Mouse (Mus musculus) lung, embryonic 14.5 days (tissue): Measurements from ENCODE around the gene Usp3. TPM values are rescaled to one million over a fixed set of nuclear protein-coding genes. Genes with fewer than 3 reads are reported as not detected.

Experiments
- ATAC-seq: fragments of 200-750 bp; cut with Nextera tagmentation; 2 replicates; pipeline ENCODE4 v1.8.0; 2017; ENCODE audit warnings: mild to moderate bottlenecking, moderate TSS enrichment, moderate library complexity; ENCODE audit not compliant: insufficient read depth
- DNase-seq: peaks from one replicate; pipeline ENCODE4 v3.0.0-alpha.2; 2015
- H3K27ac ChIP-seq: fragments of 300-500 bp; sonication (generic); 2 replicates; pipeline ENCODE4 v1.5.1; 2014; ENCODE audit warnings: low read depth, mild to moderate bottlenecking, moderate library complexity
- H3K27me3 ChIP-seq: fragments of 300-500 bp; sonication (generic); 2 replicates; pipeline ENCODE4 v1.6.1; 2014; ENCODE audit warnings: low read length, control low read depth; ENCODE audit not compliant: insufficient read depth
- H3K36me3 ChIP-seq: fragments of 300-500 bp; sonication (generic); 2 replicates; pipeline ENCODE4 v1.6.1; 2014; ENCODE audit warnings: control low read depth; ENCODE audit not compliant: insufficient read depth
- H3K4me1 ChIP-seq: fragments of 300-500 bp; sonication (generic); 2 replicates; pipeline ENCODE4 v1.6.1; 2014; ENCODE audit warnings: antibody characterized with exemption, control low read depth; ENCODE audit not compliant: insufficient read depth
- H3K4me2 ChIP-seq: fragments of 300-500 bp; sonication (generic); 2 replicates; pipeline ENCODE4 v1.6.1; 2014; ENCODE audit warnings: mild to moderate bottlenecking
- H3K4me3 ChIP-seq: fragments of 300-500 bp; sonication (generic); 2 replicates; pipeline ENCODE4 v1.5.1; 2014; ENCODE audit warnings: low read depth, low read length
- H3K9ac ChIP-seq: fragments of 300-500 bp; sonication (generic); 2 replicates; pipeline ENCODE4 v1.6.1; 2014
- H3K9me3 ChIP-seq: fragments of 300-500 bp; sonication (generic); 2 replicates; pipeline ENCODE4 v1.6.1; 2016; ENCODE audit warnings: low read depth, low read length, control low read depth
- CTCF ChIP-seq: IDR thresholded peaks from 2 replicates; pipeline ENCODE4 v1.5.1; 2016; ENCODE audit warnings: antibody characterized with exemption, low read depth
- WGBS: fragments of 180-500 bp; shearing (Covaris S2); extraction: QIAGEN DNeasy Blood & Tissue Kit; methylation state at CpG from one replicate; pipeline ENCODE4 v1.1.7; 2014; 5-methylcytosine and 5-hydroxymethylcytosine counted together
- polyA plus RNA-seq: library from polyadenylated mRNA; unstranded; fragments of >200 nt; fragmentation: Nextera tagmentation; extraction: Ambion mirVana; gene quantifications from 2 replicates; pipeline ENCODE4 v1.2.1, GENCODE M21; 2014

The Usp3 gene
- 73.7 and 73.9 TPM in 2 replicates for polyA plus RNA-seq

GRCm38 (mm10) chr9:66592708-66593612 is at the start of gene Usp3:
Gene Usp3, minus strand, starts transcription at chr9:66593142.
- Histone ChIP-seq H3K9me3 (no peaks in the 10 kb centered on the region), H3K9ac (peak within 1 kb of the TSS; percentile 98), H3K4me2 (peak within 1 kb of the TSS; percentile 86), H3K27ac (peak within 1 kb of the TSS; percentile 94), H3K4me1 (peaks cover 8% of the 10 kb centered on the region; the same call in 1 of the 2 replicates), H3K27me3 (no peaks in the 10 kb centered on the region), H3K36me3 (no peaks in the 10 kb centered on the region), H3K4me3 (peak within 1 kb of the TSS; percentile 88)
- WGBS = under 1% methylated on average over 72 of the region's 73 CpGs
- ATAC-seq = peak; percentile 92
- no peak for TF ChIP-seq CTCF
- peak; percentile 98 for DNase-seq

GRCm38 (mm10) chr9:66640491-66640890 is 47.5 kb upstream of the Usp3 start:
- H3K9ac ChIP-seq = no peak overlapping the region
- H3K36me3 ChIP-seq = no peaks in the 10 kb centered on the region
- no peaks in the 10 kb centered on the region for H3K9me3 ChIP-seq
- no peak for TF ChIP-seq CTCF
- no peak overlapping the region for H3K4me2 ChIP-seq
- 71% methylated on average over 7 of the region's 7 CpGs for WGBS
- no peak overlapping the region for H3K27ac ChIP-seq
- H3K4me1 ChIP-seq = no peaks in the 10 kb centered on the region
- ATAC-seq = no peak
- no peak overlapping the region for H3K4me3 ChIP-seq
- DNase-seq = no peak
- H3K27me3 ChIP-seq = no peaks in the 10 kb centered on the region

DNA sequence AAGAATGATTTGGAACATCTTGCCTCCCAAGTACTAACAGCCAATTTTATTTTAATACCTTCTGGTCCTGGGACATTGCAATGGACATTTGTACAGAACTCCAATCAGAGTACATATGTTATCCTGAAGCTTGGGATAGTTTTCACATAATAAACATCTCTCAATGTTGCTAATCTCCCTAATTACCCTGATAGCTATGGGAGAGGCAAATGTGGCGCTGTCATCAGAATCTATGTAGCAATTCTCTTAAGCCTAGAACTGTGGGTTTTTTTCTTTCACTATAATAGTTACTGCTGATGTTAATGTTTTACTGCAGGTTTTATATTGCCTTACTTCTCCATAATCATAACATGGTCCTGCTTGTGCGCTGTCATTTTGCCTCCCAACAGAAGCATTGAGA is 46.7 kb upstream of the Usp3 start:
- Histone ChIP-seq H3K4me3 (no peak overlapping the region), H3K27me3 (no peaks in the 10 kb centered on the region), H3K36me3 (no peaks in the 10 kb centered on the region), H3K27ac (no peak overlapping the region), H3K9ac (no peak overlapping the region), H3K9me3 (no peaks in the 10 kb centered on the region), H3K4me2 (no peak overlapping the region), H3K4me1 (no peaks in the 10 kb centered on the region)
- TF ChIP-seq CTCF = no peak
- DNase-seq (no peak), ATAC-seq (no peak)
- 80% methylated on average over 2 of the region's 2 CpGs for WGBS

DNA sequence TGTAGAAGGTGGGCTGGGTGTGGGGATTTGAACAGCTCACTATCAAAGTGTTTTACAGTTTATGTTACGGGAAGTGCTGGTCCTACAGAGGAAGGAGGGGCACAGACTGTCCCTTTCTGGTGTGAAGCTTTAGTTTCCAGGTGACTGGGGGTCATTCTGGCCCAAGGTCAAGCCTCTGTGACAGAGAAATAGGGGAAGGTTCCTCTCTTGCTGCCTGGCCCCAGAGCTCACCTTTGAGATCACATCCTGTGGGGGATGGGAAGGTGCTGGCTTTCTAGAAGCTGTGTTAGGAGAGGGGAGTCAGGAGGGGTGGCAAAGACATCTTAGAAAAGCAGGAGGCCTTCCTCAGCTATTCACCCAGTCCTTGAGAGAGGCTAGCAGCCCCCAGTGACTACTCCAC is 39.5 kb upstream of the Usp3 start:
- Histone ChIP-seq H3K4me3 (no peak overlapping the region), H3K9me3 (no peaks in the 10 kb centered on the region), H3K9ac (no peak overlapping the region), H3K36me3 (no peaks in the 10 kb centered on the region), H3K27ac (no peak overlapping the region), H3K4me1 (peaks cover 7% of the 10 kb centered on the region; the same call in 1 of the 2 replicates), H3K4me2 (no peak overlapping the region), H3K27me3 (no peaks in the 10 kb centered on the region)
- no peak for DNase-seq
- ATAC-seq = no peak
- 64% methylated on average over 1 of the region's 1 CpGs for WGBS
- no peak for TF ChIP-seq CTCF

GRCm38 (mm10) chr9:66630931-66631330 is 38.0 kb upstream of the Usp3 start:
- Histone ChIP-seq H3K9me3 (no peaks in the 10 kb centered on the region), H3K4me3 (no peak overlapping the region), H3K4me2 (no peak overlapping the region), H3K4me1 (peaks cover 7% of the 10 kb centered on the region; the same call in 1 of the 2 replicates), H3K27ac (no peak overlapping the region), H3K36me3 (no peaks in the 10 kb centered on the region), H3K9ac (no peak overlapping the region), H3K27me3 (no peaks in the 10 kb centered on the region)
- WGBS = 5% methylated on average over 1 of the region's 1 CpGs
- no peak for ATAC-seq
- DNase-seq = no peak
- no peak for TF ChIP-seq CTCF

GRCm38 (mm10) chr9:66626661-66627060 is 33.7 kb upstream of the Usp3 start:
- ATAC-seq (no peak), DNase-seq (no peak)
- Histone ChIP-seq H3K4me3 (no peak overlapping the region), H3K9me3 (no peaks in the 10 kb centered on the region), H3K4me2 (no peak overlapping the region), H3K36me3 (no peaks in the 10 kb centered on the region), H3K27ac (no peak overlapping the region), H3K4me1 (peaks cover 7% of the 10 kb centered on the region; the same call in 1 of the 2 replicates), H3K9ac (no peak overlapping the region), H3K27me3 (no peaks in the 10 kb centered on the region)
- TF ChIP-seq CTCF = no peak
- 56% methylated on average over 5 of the region's 5 CpGs for WGBS

GRCm38 (mm10) chr9:66625974-66626530 is 33.1 kb upstream of the Usp3 start:
- Histone ChIP-seq H3K4me3 (no peak overlapping the region), H3K4me1 (peaks cover 7% of the 10 kb centered on the region), H3K4me2 (no peak overlapping the region), H3K36me3 (no peaks in the 10 kb centered on the region), H3K27me3 (no peaks in the 10 kb centered on the region), H3K9ac (no peak overlapping the region), H3K9me3 (no peaks in the 10 kb centered on the region), H3K27ac (no peak overlapping the region)
- DNase-seq (peak; percentile 54), ATAC-seq (peak; percentile 63)
- no peak for TF ChIP-seq CTCF
- 60% methylated on average over 4 of the region's 4 CpGs for WGBS
